Mouse (Mus musculus): ENCODE data around the gene Pik3c2b.

GRCm38 (mm10) chr1:133077606-133078337, 32.3 kb downstream of the Pik3c2b start:
- no peak for TF ChIP-seq CTCF (IDR thresholded peaks at IDR 0.05)
- no peak for TF ChIP-seq POLR2A (IDR thresholded peaks at IDR 0.05; ENCODE audit: insufficient read depth, low read depth, low read length)
